Mouse (Mus musculus): ENCODE results near the gene Gm6034. TPM values are rescaled to one million over a fixed set of nuclear protein-coding genes. Genes with fewer than 3 reads are reported as not detected.
A peak's percentile ranks its signal among the peaks of the same experiment; 100 is the strongest.
"Not testable (repeated sequence)": the region's sequence is repeated elsewhere in the genome, so short reads cannot be mapped to it uniquely, and the experiment has no call there.

The Gm6034 gene
- total RNA-seq, 2 experiments from 2014 or later = not detected

DNA sequence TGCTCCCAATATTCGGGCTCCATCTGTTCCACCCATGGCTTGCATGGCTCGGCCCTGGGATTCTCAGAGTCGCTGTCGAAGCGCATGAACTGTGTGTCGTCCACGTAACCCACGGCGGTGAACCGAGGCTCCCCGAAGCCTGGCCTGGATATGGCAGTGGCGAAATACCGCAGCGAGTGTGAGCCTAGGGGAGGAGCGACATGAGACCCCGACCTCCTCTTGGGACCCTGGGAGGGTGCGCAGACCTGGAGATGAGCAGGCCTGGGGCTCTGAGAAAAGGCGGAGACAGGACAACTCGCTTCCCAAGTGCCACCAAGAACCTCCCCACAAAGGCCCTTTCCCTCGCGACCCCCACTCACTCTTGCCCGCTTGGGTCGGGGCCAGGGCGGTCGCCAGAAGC, 15.2 kb downstream of the Gm6034 start:
- not testable (repeated sequence) for ATAC-seq (replicated peaks; ENCODE audit: low FRiP score, poor library complexity, severe bottlenecking)

GRCm38 (mm10) chr17:36058362-36058761, 15.6 kb downstream of the Gm6034 start, which contains the start of gene Gm11127:
Gene Gm11127, minus strand, starts transcription at chr17:36058371.
- not testable (repeated sequence) for ATAC-seq (replicated peaks; ENCODE audit: low FRiP score, poor library complexity, severe bottlenecking)

- peak; percentile 51; the same call in 1 of the 2 replicates for ATAC-seq (replicated peaks; ENCODE audit: low FRiP score, poor library complexity, severe bottlenecking)
These were observed 18.1 kb downstream of the Gm6034 start for GRCm38 (mm10) chr17:36060829-36061228.

- not testable (repeated sequence) for ATAC-seq (replicated peaks; ENCODE audit: low FRiP score, poor library complexity, severe bottlenecking)
These were observed 39.1 kb downstream of the Gm6034 start for GRCm38 (mm10) chr17:36081901-36082300.

- ATAC-seq (replicated peaks; ENCODE audit: low FRiP score, poor library complexity, severe bottlenecking) = not testable (repeated sequence)
These were observed 39.9 kb downstream of the Gm6034 start for GRCm38 (mm10) chr17:36082519-36083232.

- ATAC-seq (replicated peaks; ENCODE audit: low FRiP score, poor library complexity, severe bottlenecking) = peak; percentile 67
These were observed 40.6 kb downstream of the Gm6034 start for GRCm38 (mm10) chr17:36083266-36083869.

DNA sequence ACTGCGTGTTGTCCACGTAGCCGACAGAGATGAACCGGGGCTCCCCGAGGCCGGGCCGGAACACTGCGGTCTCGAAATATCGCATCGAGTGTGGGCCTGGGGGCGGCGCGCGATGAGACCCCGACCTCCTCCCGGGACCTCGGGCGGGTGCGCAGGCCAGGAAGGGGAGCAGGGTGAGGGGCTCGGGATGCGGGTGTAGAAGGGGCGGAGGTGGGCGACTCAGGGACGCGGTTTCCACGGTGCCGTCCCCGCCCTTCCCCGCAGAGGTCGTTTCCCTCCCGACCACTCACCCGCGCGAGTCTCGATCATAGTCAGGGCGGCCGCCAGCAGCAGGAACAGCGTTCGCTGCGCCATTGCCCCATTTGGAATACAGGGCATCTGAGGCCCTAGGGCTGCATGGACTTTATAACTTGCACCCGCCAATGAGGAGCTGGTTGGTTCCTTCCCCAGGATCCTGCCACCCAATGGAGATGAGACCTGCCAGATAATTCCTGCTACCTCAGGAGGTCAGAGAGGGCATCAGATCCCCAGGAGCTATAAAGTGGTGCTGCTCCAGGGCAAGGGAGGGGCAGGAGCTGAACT, 41.2 kb downstream of the Gm6034 start:
- no peak; the same call in 1 of the 2 replicates for ATAC-seq (replicated peaks; ENCODE audit: low FRiP score, poor library complexity, severe bottlenecking)

DNA sequence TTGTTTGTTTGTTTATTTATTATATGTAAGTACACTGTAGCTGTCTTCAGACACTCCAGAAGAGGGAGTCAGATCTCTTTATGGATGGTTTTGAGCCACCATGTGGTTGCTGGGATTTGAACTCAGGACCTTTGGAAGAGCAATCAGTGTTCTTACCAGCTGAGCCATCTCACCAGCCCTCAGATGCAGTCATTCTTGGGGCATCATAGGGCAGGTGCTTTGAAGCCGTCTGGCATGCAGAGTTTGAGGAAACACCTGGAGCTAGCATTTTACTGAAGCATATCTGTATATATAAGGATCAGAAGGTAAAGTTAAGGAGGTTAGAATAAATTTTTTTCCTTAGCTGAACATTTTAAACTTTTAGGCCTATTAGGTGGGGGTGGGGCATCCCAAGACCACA, 43.2 kb downstream of the Gm6034 start:
- ATAC-seq (replicated peaks; ENCODE audit: low FRiP score, poor library complexity, severe bottlenecking) = not testable (repeated sequence)

- not testable (repeated sequence) for ATAC-seq (replicated peaks; ENCODE audit: low FRiP score, poor library complexity, severe bottlenecking)
These were observed 49.2 kb downstream of the Gm6034 start for GRCm38 (mm10) chr17:36091933-36092332.

DNA sequence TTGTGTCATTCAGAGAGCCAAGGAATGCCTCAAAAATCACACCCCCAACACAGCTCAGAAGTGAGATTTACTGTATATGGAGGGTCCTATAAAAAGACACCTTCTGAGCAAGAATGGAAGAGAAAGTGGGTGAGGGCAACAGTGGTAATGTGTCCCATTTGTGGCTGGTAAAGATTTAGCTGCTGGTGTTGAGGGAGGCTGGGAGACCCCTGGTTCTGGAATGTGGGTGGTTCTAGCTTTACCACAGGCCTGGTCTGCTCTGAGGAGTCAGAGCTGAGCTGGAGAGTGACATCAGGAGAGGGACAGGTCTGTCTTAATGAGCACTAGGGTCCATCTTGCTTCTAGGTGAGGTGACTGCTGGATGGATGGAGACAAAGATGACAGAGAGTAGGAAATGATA, 49.8 kb downstream of the Gm6034 start:
- not testable (repeated sequence) for ATAC-seq (replicated peaks; ENCODE audit: low FRiP score, poor library complexity, severe bottlenecking)

DNA sequence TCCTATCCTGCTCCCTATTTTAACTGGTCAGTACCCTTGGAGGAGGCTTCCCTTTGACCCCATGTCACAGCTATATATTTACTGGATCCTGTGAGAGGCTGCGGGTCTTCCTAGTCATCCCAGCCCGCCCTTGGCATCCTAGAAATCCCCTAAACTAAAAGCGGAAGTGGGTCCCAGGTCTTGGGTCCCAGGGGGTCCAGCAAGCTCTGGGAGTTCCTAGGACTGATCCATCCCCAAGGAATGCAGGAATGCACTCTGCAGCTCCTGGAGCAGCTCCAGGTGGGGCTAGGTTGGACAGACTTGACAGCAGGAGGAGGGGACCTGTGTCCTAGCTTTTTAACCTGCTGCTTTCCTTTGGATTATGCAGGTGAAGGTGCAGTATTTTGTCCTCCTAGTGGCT, 51.2 kb downstream of the Gm6034 start:
- no peak for ATAC-seq (replicated peaks; ENCODE audit: low FRiP score, poor library complexity, severe bottlenecking)

DNA sequence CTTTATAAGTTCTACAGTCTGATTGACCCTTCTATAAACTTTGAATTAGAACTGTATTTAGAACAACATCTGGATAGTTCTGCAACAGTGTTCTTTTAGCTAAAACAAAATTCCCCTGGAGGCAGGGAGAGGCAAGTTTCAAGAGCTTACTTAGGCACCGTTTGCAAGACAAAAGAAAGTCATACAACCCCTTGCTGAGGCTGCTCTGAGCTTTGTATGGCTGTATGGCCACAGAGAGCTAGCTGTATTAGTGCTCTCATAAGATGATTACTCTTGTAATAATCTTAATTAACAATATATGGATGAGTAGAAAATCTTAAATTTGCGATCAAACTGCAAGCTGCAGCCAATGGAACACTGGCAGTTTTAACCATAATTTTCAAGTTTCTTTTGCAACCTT, 56.8 kb downstream of the Gm6034 start:
- ATAC-seq (replicated peaks; ENCODE audit: low FRiP score, poor library complexity, severe bottlenecking) = not testable (repeated sequence)

- not testable (repeated sequence) for ATAC-seq (replicated peaks; ENCODE audit: low FRiP score, poor library complexity, severe bottlenecking)
These were observed 59.3 kb downstream of the Gm6034 start for GRCm38 (mm10) chr17:36102091-36102490.

Other genes with a start within 250 kb of the Gm6034 start
- 3.8 and 10.5 TPM in 2 replicates for gene Ier3, start 221.3 kb upstream of the Gm6034 start, total RNA-seq (2015; ENCODE audit: low replicate concordance)
- 0.51 and 4.0 TPM in 2 replicates for gene Ier3, start 221.3 kb upstream of the Gm6034 start, total RNA-seq (2017; ENCODE audit: low replicate concordance)
- 19.3 and 32.8 TPM in 2 replicates for gene Flot1, start 219.7 kb upstream of the Gm6034 start, total RNA-seq (2015; ENCODE audit: low replicate concordance)
- 14.6 and 29.1 TPM in 2 replicates for gene Flot1, start 219.7 kb upstream of the Gm6034 start, total RNA-seq (2017; ENCODE audit: low replicate concordance)
- gene Tubb5, start 204.7 kb upstream of the Gm6034 start, total RNA-seq (2015; ENCODE audit: low replicate concordance) = 663 and 669 TPM in 2 replicates
- 760 and 914 TPM in 2 replicates for gene Tubb5, start 204.7 kb upstream of the Gm6034 start, total RNA-seq (2017; ENCODE audit: low replicate concordance)
- 117 and 147 TPM in 2 replicates for gene Mdc1, start 201.4 kb upstream of the Gm6034 start, total RNA-seq (2015; ENCODE audit: low replicate concordance)
- 31.0 and 57.1 TPM in 2 replicates for gene Mdc1, start 201.4 kb upstream of the Gm6034 start, total RNA-seq (2017; ENCODE audit: low replicate concordance)
- gene Nrm, start 181.6 kb upstream of the Gm6034 start, total RNA-seq (2015; ENCODE audit: low replicate concordance) = 32.8 and 36.0 TPM in 2 replicates
- gene Nrm, start 181.6 kb upstream of the Gm6034 start, total RNA-seq (2017; ENCODE audit: low replicate concordance) = 19.1 and 35.8 TPM in 2 replicates
- gene Ppp1r18, start 177.4 kb upstream of the Gm6034 start, total RNA-seq (2015; ENCODE audit: low replicate concordance) = 32.8 and 37.7 TPM in 2 replicates
- 7.2 and 10.2 TPM in 2 replicates for gene Ppp1r18, start 177.4 kb upstream of the Gm6034 start, total RNA-seq (2017; ENCODE audit: low replicate concordance)
- 139 and 201 TPM in 2 replicates for gene Dhx16, start 163.1 kb upstream of the Gm6034 start, total RNA-seq (2015; ENCODE audit: low replicate concordance)
- gene Dhx16, start 163.1 kb upstream of the Gm6034 start, total RNA-seq (2017; ENCODE audit: low replicate concordance) = 73.1 and 118 TPM in 2 replicates
- 37.7 and 68.5 TPM in 2 replicates for gene 2310061I04Rik, start 145.5 kb upstream of the Gm6034 start, total RNA-seq (2015; ENCODE audit: low replicate concordance)
- 2.9 and 3.7 TPM in 2 replicates for gene 2310061I04Rik, start 145.5 kb upstream of the Gm6034 start, total RNA-seq (2017; ENCODE audit: low replicate concordance)
- gene Atat1, start 132.9 kb upstream of the Gm6034 start, total RNA-seq (2015; ENCODE audit: low replicate concordance) = 7.6 and 26.0 TPM in 2 replicates
- 3.0 and 4.0 TPM in 2 replicates for gene Atat1, start 132.9 kb upstream of the Gm6034 start, total RNA-seq (2017; ENCODE audit: low replicate concordance)
- 16.9 and 18.0 TPM in 2 replicates for gene Mrps18b, start 126.6 kb upstream of the Gm6034 start, total RNA-seq (2015; ENCODE audit: low replicate concordance)
- gene Mrps18b, start 126.6 kb upstream of the Gm6034 start, total RNA-seq (2017; ENCODE audit: low replicate concordance) = 13.5 and 50.5 TPM in 2 replicates
- gene Ppp1r10, start 126.5 kb upstream of the Gm6034 start, total RNA-seq (2015; ENCODE audit: low replicate concordance) = 53.7 and 90.1 TPM in 2 replicates
- 67.5 and 87.5 TPM in 2 replicates for gene Ppp1r10, start 126.5 kb upstream of the Gm6034 start, total RNA-seq (2017; ENCODE audit: low replicate concordance)
- 26.3 and 36.9 TPM in 2 replicates for gene Abcf1, start 73.2 kb upstream of the Gm6034 start, total RNA-seq (2015; ENCODE audit: low replicate concordance)
- gene Abcf1, start 73.2 kb upstream of the Gm6034 start, total RNA-seq (2017; ENCODE audit: low replicate concordance) = 120 and 139 TPM in 2 replicates
- gene Gnl1, start 63.1 kb upstream of the Gm6034 start, total RNA-seq (2015; ENCODE audit: low replicate concordance) = 1.3 and 4.3 TPM in 2 replicates
- 3.3 and 4.9 TPM in 2 replicates for gene Gnl1, start 63.1 kb upstream of the Gm6034 start, total RNA-seq (2017; ENCODE audit: low replicate concordance)
- gene Prr3, start 62.7 kb upstream of the Gm6034 start, total RNA-seq (2015; ENCODE audit: low replicate concordance) = 5.4 and 6.5 TPM in 2 replicates
- gene Prr3, start 62.7 kb upstream of the Gm6034 start, total RNA-seq (2017; ENCODE audit: low replicate concordance) = 4.6 TPM in 1 of 2 replicates, not detected in the other
- 84.3 and 115 TPM in 2 replicates for gene H2-T24, start 22.4 kb upstream of the Gm6034 start, total RNA-seq (2015; ENCODE audit: low replicate concordance)
- gene H2-T24, start 22.4 kb upstream of the Gm6034 start, total RNA-seq (2017; ENCODE audit: low replicate concordance) = 293 and 328 TPM in 2 replicates
- 109 and 146 TPM in 2 replicates for gene H2-T23, start 10.1 kb upstream of the Gm6034 start, total RNA-seq (2015; ENCODE audit: low replicate concordance)
- gene H2-T23, start 10.1 kb upstream of the Gm6034 start, total RNA-seq (2017; ENCODE audit: low replicate concordance) = 93.4 and 104 TPM in 2 replicates
- gene H2-T22, start 214 bp upstream of the Gm6034 start, total RNA-seq (2015; ENCODE audit: low replicate concordance) = 19.1 and 19.7 TPM in 2 replicates
- gene H2-T22, start 214 bp upstream of the Gm6034 start, total RNA-seq (2017; ENCODE audit: low replicate concordance) = 5.5 and 16.4 TPM in 2 replicates
- gene Gm11127, start 15.4 kb downstream of the Gm6034 start, total RNA-seq (2015; ENCODE audit: low replicate concordance) = not detected in 2 replicates
- 0.39 TPM in 1 of 2 replicates, not detected in the other for gene Gm11127, start 15.4 kb downstream of the Gm6034 start, total RNA-seq (2017; ENCODE audit: low replicate concordance)
- gene Gm19684, start 78.7 kb downstream of the Gm6034 start, total RNA-seq (2015; ENCODE audit: low replicate concordance) = not detected in 2 replicates
- gene Gm19684, start 78.7 kb downstream of the Gm6034 start, total RNA-seq (2017; ENCODE audit: low replicate concordance) = not detected in 2 replicates
- gene Gm7030, start 86.5 kb downstream of the Gm6034 start, total RNA-seq (2015; ENCODE audit: low replicate concordance) = not detected in 2 replicates
- not detected in 2 replicates for gene Gm7030, start 86.5 kb downstream of the Gm6034 start, total RNA-seq (2017; ENCODE audit: low replicate concordance)
- not detected in 2 replicates for gene Gm8909, start 125.6 kb downstream of the Gm6034 start, total RNA-seq (2015; ENCODE audit: low replicate concordance)
- not detected in 2 replicates for gene Gm8909, start 125.6 kb downstream of the Gm6034 start, total RNA-seq (2017; ENCODE audit: low replicate concordance)
- gene H2-T3, start 147.3 kb downstream of the Gm6034 start, total RNA-seq (2015; ENCODE audit: low replicate concordance) = not detected in 2 replicates
- gene H2-T3, start 147.3 kb downstream of the Gm6034 start, total RNA-seq (2017; ENCODE audit: low replicate concordance) = not detected in 2 replicates
- 63.7 and 66.0 TPM in 2 replicates for gene Rpp21, start 215.1 kb downstream of the Gm6034 start, total RNA-seq (2015; ENCODE audit: low replicate concordance)
- 11.8 TPM in 2 replicates for gene Rpp21, start 215.1 kb downstream of the Gm6034 start, total RNA-seq (2017; ENCODE audit: low replicate concordance)
- gene Trim39, start 229.3 kb downstream of the Gm6034 start, total RNA-seq (2015; ENCODE audit: low replicate concordance) = 25.6 and 29.9 TPM in 2 replicates
- 37.4 and 40.9 TPM in 2 replicates for gene Trim39, start 229.3 kb downstream of the Gm6034 start, total RNA-seq (2017; ENCODE audit: low replicate concordance)
- gene H2-M10.2, start 243.5 kb downstream of the Gm6034 start, total RNA-seq (2015; ENCODE audit: low replicate concordance) = not detected in 2 replicates
- gene H2-M10.2, start 243.5 kb downstream of the Gm6034 start, total RNA-seq (2017; ENCODE audit: low replicate concordance) = not detected in 2 replicates